Comparison of ENCODE assay signal across 17 mouse cellular contexts in genomic region chr3:70198890-70199289, GRCm38 (mm10).
"Had no signal": no experiment of that assay in that cellular context is flagged by ENCODE, and none has a peak within 500 bp of the region (broad histone marks: within the 10 kb centered on the region; RNA-seq: fewer than 3 reads in every experiment).

No protein-coding gene starts in this region.

- H3K4me2 ChIP-seq: liver, embryonic 12.5 days; lung, embryonic 14.5 days; neural tube, embryonic 13.5 days; neural tube, embryonic 15.5 days had no signal

- H3K27ac ChIP-seq: liver, embryonic 12.5 days; liver, embryonic 14.5 days; neural tube, embryonic 13.5 days; neural tube, embryonic 15.5 days had no signal

- H3K4me1 ChIP-seq: liver, embryonic 12.5 days; neural tube, embryonic 15.5 days had no signal

- ATAC-seq: liver, embryonic 12.5 days had no signal

- DNase-seq: lung, adult 18-20 months; lung, embryonic 14.5 days; lung, postnatal 10 days; lung, postnatal 4 days; retina, postnatal 1 day; right cerebral cortex, adult 18-20 months; right cerebral cortex, postnatal 25 days; right cerebral cortex, postnatal 4 days; spleen, adult 18-20 months; thymus, adult 18-20 months; thymus, postnatal 14 days; thymus, postnatal 36 days had no signal

- H3K27me3 ChIP-seq: liver, embryonic 12.5 days; neural tube, embryonic 13.5 days; neural tube, embryonic 15.5 days had no signal

- H3K36me3 ChIP-seq: liver, embryonic 12.5 days; neural tube, embryonic 13.5 days; neural tube, embryonic 15.5 days had no signal

- H3K9me3 ChIP-seq: neural tube, embryonic 13.5 days; neural tube, embryonic 15.5 days had no signal

- H3K4me3 ChIP-seq: liver, embryonic 12.5 days; myocyte; neural tube, embryonic 13.5 days; neural tube, embryonic 15.5 days had no signal

- H3K9ac ChIP-seq: liver, embryonic 12.5 days; liver, embryonic 14.5 days; lung, embryonic 14.5 days; neural tube, embryonic 13.5 days; neural tube, embryonic 15.5 days had no signal
